Mouse (Mus musculus): ENCODE data around the gene Bcor. TPM values are rescaled to one million over a fixed set of nuclear protein-coding genes. Genes with fewer than 3 reads are reported as not detected.

Gene Bcor
- polyA plus RNA-seq, 1 experiment from 2014 or later = 20.6 TPM

- no peak for ATAC-seq (ENCODE audit: insufficient number of reproducible peaks, insufficient read depth, low FRiP score, low read depth)
- H3K27ac ChIP-seq (ENCODE audit: low read length) = no peak overlapping the region
- H3K4me1 ChIP-seq (ENCODE audit: control insufficient read depth, insufficient read depth, low read length) = peaks cover 19% of the 10 kb centered on the region
- peaks cover 18% of the 10 kb centered on the region; the same call in 1 of the 2 replicates for H3K27me3 ChIP-seq (ENCODE audit: control insufficient read depth, insufficient read depth, low read length)
- no peak overlapping the region for H3K9ac ChIP-seq (replicated peaks; ENCODE audit: low read depth, low read length)
- H3K9me3 ChIP-seq (ENCODE audit: control insufficient read depth, low read depth, low read length) = no peaks in the 10 kb centered on the region
- no peaks in the 10 kb centered on the region for H3K36me3 ChIP-seq (ENCODE audit: control insufficient read depth, insufficient read depth, low read length)
- WGBS = 25% methylated on average over 7 of the region's 7 CpGs
- H3K4me3 ChIP-seq (ENCODE audit: low read depth, low read length) = no peak overlapping the region
- H3K4me2 ChIP-seq (replicated peaks; ENCODE audit: low read depth, low read length) = no peak overlapping the region
These were observed 21.9 kb downstream of the Bcor start for GRCm38 (mm10) chrX:12138266-12138665.

- peaks cover 19% of the 10 kb centered on the region for H3K4me1 ChIP-seq (ENCODE audit: control insufficient read depth, insufficient read depth, low read length)
- peak overlapping the region; percentile 74; the same call in 1 of the 2 replicates for H3K27ac ChIP-seq (ENCODE audit: low read length)
- no peak for ATAC-seq (ENCODE audit: insufficient number of reproducible peaks, insufficient read depth, low FRiP score, low read depth)
- peak overlapping the region; percentile 27 for H3K4me3 ChIP-seq (ENCODE audit: low read depth, low read length)
- no peaks in the 10 kb centered on the region for H3K9me3 ChIP-seq (ENCODE audit: control insufficient read depth, low read depth, low read length)
- 4% methylated on average over 25 of the region's 25 CpGs for WGBS
- H3K36me3 ChIP-seq (ENCODE audit: control insufficient read depth, insufficient read depth, low read length) = no peaks in the 10 kb centered on the region
- peaks cover 18% of the 10 kb centered on the region; the same call in 1 of the 2 replicates for H3K27me3 ChIP-seq (ENCODE audit: control insufficient read depth, insufficient read depth, low read length)
- peak overlapping the region; percentile 69 for H3K4me2 ChIP-seq (replicated peaks; ENCODE audit: low read depth, low read length)
- no peak overlapping the region; the same call in 1 of the 2 replicates for H3K9ac ChIP-seq (replicated peaks; ENCODE audit: low read depth, low read length)
These were observed 23.0 kb downstream of the Bcor start for GRCm38 (mm10) chrX:12137121-12137521.

- H3K9ac ChIP-seq (replicated peaks; ENCODE audit: low read depth, low read length) = no peak overlapping the region; the same call in 1 of the 2 replicates
- H3K27ac ChIP-seq (ENCODE audit: low read length) = peak overlapping the region; percentile 74; the same call in 1 of the 2 replicates
- H3K9me3 ChIP-seq (ENCODE audit: control insufficient read depth, low read depth, low read length) = no peaks in the 10 kb centered on the region
- H3K27me3 ChIP-seq (ENCODE audit: control insufficient read depth, insufficient read depth, low read length) = peaks cover 18% of the 10 kb centered on the region; the same call in 1 of the 2 replicates
- no peak; the same call in 1 of the 2 replicates for ATAC-seq (ENCODE audit: insufficient number of reproducible peaks, insufficient read depth, low FRiP score, low read depth)
- H3K4me3 ChIP-seq (ENCODE audit: low read depth, low read length) = peak overlapping the region; percentile 27
- H3K36me3 ChIP-seq (ENCODE audit: control insufficient read depth, insufficient read depth, low read length) = no peaks in the 10 kb centered on the region
- WGBS = 3% methylated on average over 48 of the region's 50 CpGs
- peak overlapping the region; percentile 69 for H3K4me2 ChIP-seq (replicated peaks; ENCODE audit: low read depth, low read length)
- H3K4me1 ChIP-seq (ENCODE audit: control insufficient read depth, insufficient read depth, low read length) = peaks cover 19% of the 10 kb centered on the region
These were observed 23.7 kb downstream of the Bcor start for GRCm38 (mm10) chrX:12136261-12137101.

- H3K27ac ChIP-seq (ENCODE audit: low read length) = peak overlapping the region; percentile 76
- no peaks in the 10 kb centered on the region for H3K36me3 ChIP-seq (ENCODE audit: control insufficient read depth, insufficient read depth, low read length)
- H3K4me3 ChIP-seq (ENCODE audit: low read depth, low read length) = peak overlapping the region; percentile 27
- peak; percentile 34; the same call in 1 of the 2 replicates for ATAC-seq (ENCODE audit: insufficient number of reproducible peaks, insufficient read depth, low FRiP score, low read depth)
- H3K27me3 ChIP-seq (ENCODE audit: control insufficient read depth, insufficient read depth, low read length) = peaks cover 21% of the 10 kb centered on the region; the same call in 1 of the 2 replicates
- H3K4me2 ChIP-seq (replicated peaks; ENCODE audit: low read depth, low read length) = peak overlapping the region; percentile 69
- no peak overlapping the region for H3K9ac ChIP-seq (replicated peaks; ENCODE audit: low read depth, low read length)
- 4% methylated on average over 52 of the region's 75 CpGs for WGBS
- no peaks in the 10 kb centered on the region for H3K9me3 ChIP-seq (ENCODE audit: control insufficient read depth, low read depth, low read length)
- peaks cover 19% of the 10 kb centered on the region for H3K4me1 ChIP-seq (ENCODE audit: control insufficient read depth, insufficient read depth, low read length)
These were observed 24.7 kb downstream of the Bcor start for GRCm38 (mm10) chrX:12135121-12136111.

GRCm38 (mm10) chrX:12134541-12134940 lies 25.6 kb downstream of the Bcor start:
- 9% methylated on average over 19 of the region's 19 CpGs for WGBS
- no peak overlapping the region for H3K9ac ChIP-seq (replicated peaks; ENCODE audit: low read depth, low read length)
- peak overlapping the region; percentile 27; the same call in 1 of the 2 replicates for H3K4me3 ChIP-seq (ENCODE audit: low read depth, low read length)
- peaks cover 19% of the 10 kb centered on the region for H3K4me1 ChIP-seq (ENCODE audit: control insufficient read depth, insufficient read depth, low read length)
- peak overlapping the region; percentile 69; the same call in 1 of the 2 replicates for H3K4me2 ChIP-seq (replicated peaks; ENCODE audit: low read depth, low read length)
- no peaks in the 10 kb centered on the region for H3K9me3 ChIP-seq (ENCODE audit: control insufficient read depth, low read depth, low read length)
- H3K27me3 ChIP-seq (ENCODE audit: control insufficient read depth, insufficient read depth, low read length) = peaks cover 15% of the 10 kb centered on the region; the same call in 1 of the 2 replicates
- no peak for ATAC-seq (ENCODE audit: insufficient number of reproducible peaks, insufficient read depth, low FRiP score, low read depth)
- no peaks in the 10 kb centered on the region for H3K36me3 ChIP-seq (ENCODE audit: control insufficient read depth, insufficient read depth, low read length)
- H3K27ac ChIP-seq (ENCODE audit: low read length) = no peak overlapping the region

GRCm38 (mm10) chrX:12133836-12134431 lies 26.2 kb downstream of the Bcor start:
- Histone ChIP-seq H3K9me3 (ENCODE audit: control insufficient read depth, low read depth, low read length) (no peaks in the 10 kb centered on the region), H3K36me3 (ENCODE audit: control insufficient read depth, insufficient read depth, low read length) (no peaks in the 10 kb centered on the region), H3K4me2 (replicated peaks; ENCODE audit: low read depth, low read length) (peak overlapping the region; percentile 69), H3K9ac (replicated peaks; ENCODE audit: low read depth, low read length) (no peak overlapping the region), H3K4me3 (ENCODE audit: low read depth, low read length) (peak overlapping the region; percentile 13), H3K4me1 (ENCODE audit: control insufficient read depth, insufficient read depth, low read length) (peaks cover 16% of the 10 kb centered on the region), H3K27me3 (ENCODE audit: control insufficient read depth, insufficient read depth, low read length) (peaks cover 15% of the 10 kb centered on the region; the same call in 1 of the 2 replicates), H3K27ac (ENCODE audit: low read length) (peak overlapping the region; percentile 66; the same call in 1 of the 2 replicates)
- no peak for ATAC-seq (ENCODE audit: insufficient number of reproducible peaks, insufficient read depth, low FRiP score, low read depth)
- 13% methylated on average over 20 of the region's 21 CpGs for WGBS

- peak; percentile 47 for ATAC-seq (ENCODE audit: insufficient number of reproducible peaks, insufficient read depth, low FRiP score, low read depth)
- H3K36me3 ChIP-seq (ENCODE audit: control insufficient read depth, insufficient read depth, low read length) = no peaks in the 10 kb centered on the region
- H3K27me3 ChIP-seq (ENCODE audit: control insufficient read depth, insufficient read depth, low read length) = peaks cover 12% of the 10 kb centered on the region; the same call in 1 of the 2 replicates
- H3K9ac ChIP-seq (replicated peaks; ENCODE audit: low read depth, low read length) = no peak overlapping the region
- peak overlapping the region; percentile 13 for H3K4me3 ChIP-seq (ENCODE audit: low read depth, low read length)
- peak overlapping the region; percentile 69 for H3K4me2 ChIP-seq (replicated peaks; ENCODE audit: low read depth, low read length)
- no peaks in the 10 kb centered on the region for H3K9me3 ChIP-seq (ENCODE audit: control insufficient read depth, low read depth, low read length)
- H3K4me1 ChIP-seq (ENCODE audit: control insufficient read depth, insufficient read depth, low read length) = peaks cover 14% of the 10 kb centered on the region
- 2% methylated on average over 49 of the region's 49 CpGs for WGBS
- peak overlapping the region; percentile 66 for H3K27ac ChIP-seq (ENCODE audit: low read length)
These were observed 26.8 kb downstream of the Bcor start for GRCm38 (mm10) chrX:12133178-12133835.
